Mouse (Mus musculus) heart, adult 2 months (tissue): ENCODE results near the gene 1110008L16Rik.

Experiments
- CTCF ChIP-seq: fragments of 200-600 bp; IDR thresholded peaks from 2 replicates; pipeline ENCODE4 v1.8.1; 2022; ENCODE audit warnings: antibody characterized with exemption, mild to moderate bottlenecking, moderate library complexity
- POLR2A ChIP-seq: fragments of 200-500 bp; IDR thresholded peaks from 2 replicates; pipeline ENCODE4 v1.6.1; 2011; ENCODE audit warnings: mild to moderate bottlenecking, low read depth, low read length, control low read depth; ENCODE audit not compliant: insufficient read depth

GRCm38 (mm10) chr12:55422057-55422456 lies 122.7 kb downstream of the 1110008L16Rik start:
- no peak for TF ChIP-seq CTCF
- TF ChIP-seq POLR2A = no peak
